Mouse (Mus musculus) stomach, embryonic 16.5 days (tissue): Measurements from ENCODE around the gene Slc6a13. TPM values are rescaled to one million over a fixed set of nuclear protein-coding genes. Genes with fewer than 3 reads are reported as not detected.
A peak's percentile ranks its signal among the peaks of the same experiment; 100 is the strongest.

Experiments
- ATAC-seq: fragments of 200-750 bp; cut with Nextera tagmentation; 2 replicates; pipeline ENCODE4 v1.8.0; 2017; ENCODE audit warnings: moderate number of reproducible peaks, moderate TSS enrichment; ENCODE audit not compliant: insufficient read depth, low FRiP score
- H3K27ac ChIP-seq: fragments of 300-500 bp; sonication (generic); 2 replicates; pipeline ENCODE4 v1.5.1; 2014; ENCODE audit warnings: low read length
- H3K27me3 ChIP-seq: fragments of 300-500 bp; sonication (generic); 2 replicates; pipeline ENCODE4 v1.6.1; 2014; ENCODE audit warnings: low read length, control low read depth, mixed read lengths; ENCODE audit not compliant: control insufficient read depth, insufficient read depth
- H3K36me3 ChIP-seq: fragments of 300-500 bp; sonication (generic); 2 replicates; pipeline ENCODE4 v1.6.1; 2014; ENCODE audit warnings: low read length; ENCODE audit not compliant: control insufficient read depth, insufficient read depth
- H3K4me1 ChIP-seq: fragments of 300-500 bp; sonication (generic); 2 replicates; pipeline ENCODE4 v1.6.1; 2014; ENCODE audit warnings: low read length, control low read depth, mixed read lengths; ENCODE audit not compliant: control insufficient read depth, insufficient read depth
- H3K4me2 ChIP-seq: fragments of 300-500 bp; sonication (generic); 2 replicates; pipeline ENCODE4 v1.6.1; 2014; ENCODE audit warnings: low read depth, low read length, mixed read lengths
- H3K4me3 ChIP-seq: fragments of 300-500 bp; sonication (generic); replicated peaks from 2 replicates; pipeline ENCODE4 v1.5.1; 2014; ENCODE audit warnings: mild to moderate bottlenecking, low read length
- H3K9ac ChIP-seq: fragments of 300-500 bp; sonication (generic); 2 replicates; pipeline ENCODE4 v1.6.1; 2014; ENCODE audit warnings: low read length
- H3K9me3 ChIP-seq: fragments of 300-500 bp; sonication (generic); replicated peaks from 2 replicates; pipeline ENCODE4 v1.6.1; 2016; ENCODE audit warnings: low read length, control low read depth; ENCODE audit not compliant: control insufficient read depth
- WGBS: fragments of 180-500 bp; shearing (Covaris S2); extraction: QIAGEN DNeasy Blood & Tissue Kit; methylation state at CpG from one replicate; pipeline ENCODE4 v1.1.7; 2014; 5-methylcytosine and 5-hydroxymethylcytosine counted together
- polyA plus RNA-seq: library from polyadenylated mRNA; unstranded; fragments of >200 nt; fragmentation: Nextera tagmentation; extraction: Ambion mirVana; gene quantifications from 2 replicates; pipeline ENCODE4 v1.2.1, GENCODE M21; 2015

The Slc6a13 gene
- polyA plus RNA-seq, 1 experiment from 2014 or later, result 2.9 TPM

GRCm38 (mm10) chr6:121319099-121319498, 19.1 kb downstream of the Slc6a13 start:
- Histone ChIP-seq H3K9me3 (no peaks in the 10 kb centered on the region), H3K4me3 (no peak overlapping the region), H3K27me3 (no peaks in the 10 kb centered on the region), H3K27ac (no peak overlapping the region), H3K4me2 (no peak overlapping the region), H3K36me3 (no peaks in the 10 kb centered on the region), H3K9ac (no peak overlapping the region), H3K4me1 (no peaks in the 10 kb centered on the region)
- 63% methylated on average over 6 of the region's 6 CpGs for WGBS
- no peak for ATAC-seq

- 84% methylated on average over 9 of the region's 9 CpGs for WGBS
- Histone ChIP-seq H3K4me1 (0 out of 2 replicates have a peak, but pooled peaks cover 4% of the 10 kb centered on the region), H3K9ac (no peak overlapping the region), H3K9me3 (no peaks in the 10 kb centered on the region), H3K4me2 (no peak overlapping the region), H3K36me3 (no peaks in the 10 kb centered on the region), H3K4me3 (no peak overlapping the region), H3K27ac (no peak overlapping the region), H3K27me3 (no peaks in the 10 kb centered on the region)
- ATAC-seq, result no peak
Observed at GRCm38 (mm10) chr6:121322381-121323110, 22.5 kb downstream of the Slc6a13 start.

DNA sequence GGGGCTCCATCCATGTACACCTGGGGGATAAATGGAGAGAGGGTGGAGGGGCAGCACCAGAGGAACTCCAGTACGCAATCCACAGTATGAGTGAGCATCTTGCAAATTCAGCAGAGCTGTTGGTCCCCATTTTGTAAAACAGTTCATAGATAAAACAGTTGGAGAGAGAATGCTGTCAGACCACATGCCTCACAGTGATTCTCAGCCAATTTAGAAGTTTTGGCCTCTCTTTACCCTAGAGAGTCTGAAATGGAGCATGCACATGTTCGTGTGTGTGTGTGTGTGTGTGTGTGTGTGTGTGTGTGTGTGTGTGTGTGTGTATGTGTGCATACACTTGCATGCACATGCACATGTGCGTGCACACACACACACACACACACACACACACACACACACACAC, 25.3 kb downstream of the Slc6a13 start:
- WGBS, result 89% methylated on average over 3 of the region's 3 CpGs

GRCm38 (mm10) chr6:121325740-121326139, 25.7 kb downstream of the Slc6a13 start:
- Histone ChIP-seq H3K27ac (no peak overlapping the region), H3K9ac (no peak overlapping the region), H3K4me3 (no peak overlapping the region), H3K9me3 (no peaks in the 10 kb centered on the region), H3K27me3 (no peaks in the 10 kb centered on the region), H3K36me3 (no peaks in the 10 kb centered on the region), H3K4me2 (no peak overlapping the region), H3K4me1 (peaks cover 13% of the 10 kb centered on the region)
- WGBS, result 56% methylated on average over 9 of the region's 9 CpGs
- ATAC-seq, result no peak

More for the DNA sequence above, 25.3 kb downstream of the Slc6a13 start:
- Histone ChIP-seq H3K4me1 (peaks cover 13% of the 10 kb centered on the region), H3K36me3 (no peaks in the 10 kb centered on the region), H3K9me3 (no peaks in the 10 kb centered on the region), H3K4me3 (no peak overlapping the region), H3K27me3 (no peaks in the 10 kb centered on the region), H3K27ac (no peak overlapping the region), H3K9ac (no peak overlapping the region), H3K4me2 (no peak overlapping the region)
- ATAC-seq, result no peak

GRCm38 (mm10) chr6:121326486-121327069, 26.6 kb downstream of the Slc6a13 start:
- WGBS, result 44% methylated on average over 10 of the region's 10 CpGs
- H3K9me3 ChIP-seq, result no peaks in the 10 kb centered on the region
- no peak overlapping the region for H3K4me3 ChIP-seq
- H3K4me2 ChIP-seq, result no peak overlapping the region
- H3K9ac ChIP-seq, result no peak overlapping the region
- ATAC-seq, result no peak
- peaks cover 13% of the 10 kb centered on the region for H3K4me1 ChIP-seq
- no peaks in the 10 kb centered on the region for H3K36me3 ChIP-seq
- H3K27ac ChIP-seq, result no peak overlapping the region
- no peaks in the 10 kb centered on the region for H3K27me3 ChIP-seq

GRCm38 (mm10) chr6:121328417-121328884, 28.4 kb downstream of the Slc6a13 start:
- no peak overlapping the region for H3K27ac ChIP-seq
- 72% methylated on average over 9 of the region's 9 CpGs for WGBS
- no peaks in the 10 kb centered on the region for H3K9me3 ChIP-seq
- H3K4me2 ChIP-seq, result no peak overlapping the region
- no peak overlapping the region for H3K9ac ChIP-seq
- no peaks in the 10 kb centered on the region for H3K36me3 ChIP-seq
- no peaks in the 10 kb centered on the region for H3K27me3 ChIP-seq
- no peak for ATAC-seq
- peaks cover 13% of the 10 kb centered on the region for H3K4me1 ChIP-seq
- no peak overlapping the region for H3K4me3 ChIP-seq

- 18% methylated on average over 10 of the region's 10 CpGs for WGBS
- peaks cover 13% of the 10 kb centered on the region for H3K4me1 ChIP-seq
- no peaks in the 10 kb centered on the region for H3K9me3 ChIP-seq
- H3K36me3 ChIP-seq, result no peaks in the 10 kb centered on the region
- H3K27ac ChIP-seq, result no peak overlapping the region
- H3K4me2 ChIP-seq, result no peak overlapping the region
- peak; percentile 27; the same call in 1 of the 2 replicates for ATAC-seq
- no peaks in the 10 kb centered on the region for H3K27me3 ChIP-seq
- H3K9ac ChIP-seq, result no peak overlapping the region
- no peak overlapping the region for H3K4me3 ChIP-seq
Observed at GRCm38 (mm10) chr6:121329848-121330508, 30.0 kb downstream of the Slc6a13 start.

GRCm38 (mm10) chr6:121335841-121336240, 35.8 kb downstream of the Slc6a13 start:
- Histone ChIP-seq H3K4me2 (no peak overlapping the region), H3K27me3 (no peaks in the 10 kb centered on the region), H3K9ac (no peak overlapping the region), H3K36me3 (no peaks in the 10 kb centered on the region), H3K27ac (no peak overlapping the region), H3K4me3 (no peak overlapping the region), H3K9me3 (no peaks in the 10 kb centered on the region), H3K4me1 (no peaks in the 10 kb centered on the region)
- no peak for ATAC-seq
- 77% methylated on average over 9 of the region's 9 CpGs for WGBS

DNA sequence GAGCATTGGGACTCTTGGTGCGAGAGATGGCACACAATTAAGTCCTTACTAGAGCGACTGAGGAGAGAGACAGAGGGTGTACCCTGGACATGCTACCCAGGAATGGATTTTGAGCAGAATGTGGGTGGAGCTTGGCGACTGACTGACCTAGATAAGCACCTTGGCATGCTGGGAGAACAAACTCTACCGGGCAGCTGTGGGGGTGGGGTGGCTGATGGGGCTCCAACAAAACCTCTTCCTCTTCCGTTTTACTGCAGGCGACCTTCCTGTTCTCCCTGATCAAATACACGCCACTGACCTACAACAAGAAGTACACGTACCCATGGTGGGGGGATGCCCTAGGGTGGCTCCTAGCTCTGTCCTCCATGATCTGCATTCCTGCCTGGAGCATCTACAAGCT, 36.5 kb downstream of the Slc6a13 start:
- no peak overlapping the region for H3K27ac ChIP-seq
- 62% methylated on average over 8 of the region's 8 CpGs for WGBS
- no peaks in the 10 kb centered on the region for H3K36me3 ChIP-seq
- no peaks in the 10 kb centered on the region for H3K4me1 ChIP-seq
- ATAC-seq, result no peak; the same call in 1 of the 2 replicates
- H3K4me2 ChIP-seq, result no peak overlapping the region
- no peaks in the 10 kb centered on the region for H3K27me3 ChIP-seq
- H3K9me3 ChIP-seq, result no peaks in the 10 kb centered on the region
- no peak overlapping the region for H3K4me3 ChIP-seq
- H3K9ac ChIP-seq, result no peak overlapping the region
